Mouse (Mus musculus): ENCODE measurements around the gene Otof. TPM values are rescaled to one million over a fixed set of nuclear protein-coding genes. Genes with fewer than 3 reads are reported as not detected.

Otof gene
- polyA plus RNA-seq, 1 experiment from 2014 or later: 8.8 TPM

GRCm38 (mm10) chr5:30367405-30367804 is 94.3 kb downstream of the Otof start:
- no peaks in the 10 kb centered on the region for H3K27me3 ChIP-seq (replicated peaks; ENCODE audit: control insufficient read depth, insufficient read depth, low read length)
- H3K4me2 ChIP-seq (ENCODE audit: low read length): no peak overlapping the region
- no peaks in the 10 kb centered on the region for H3K36me3 ChIP-seq (ENCODE audit: control insufficient read depth, insufficient read depth, low read length)
- no peaks in the 10 kb centered on the region for H3K4me1 ChIP-seq (ENCODE audit: control insufficient read depth, insufficient read depth, low read depth, low read length)
- ATAC-seq: no peak
- H3K4me3 ChIP-seq (ENCODE audit: low read length): no peak overlapping the region
- WGBS: 82% methylated on average over 8 of the region's 8 CpGs
- H3K9me3 ChIP-seq (ENCODE audit: control insufficient read depth, low read length): no peaks in the 10 kb centered on the region
- H3K27ac ChIP-seq (ENCODE audit: low read depth, low read length): no peak overlapping the region
- H3K9ac ChIP-seq (ENCODE audit: low read depth, low read length): no peak overlapping the region

GRCm38 (mm10) chr5:30358436-30359099 is 103.2 kb downstream of the Otof start:
- WGBS: 84% methylated on average over 10 of the region's 10 CpGs
- no peak for ATAC-seq

GRCm38 (mm10) chr5:30356647-30357046 is 105.1 kb downstream of the Otof start:
- ATAC-seq: no peak
- 83% methylated on average over 7 of the region's 7 CpGs for WGBS
- Histone ChIP-seq H3K36me3 (ENCODE audit: control insufficient read depth, insufficient read depth, low read length) (no peaks in the 10 kb centered on the region), H3K27me3 (replicated peaks; ENCODE audit: control insufficient read depth, insufficient read depth, low read length) (no peaks in the 10 kb centered on the region), H3K9me3 (ENCODE audit: control insufficient read depth, low read length) (no peaks in the 10 kb centered on the region), H3K4me1 (ENCODE audit: control insufficient read depth, insufficient read depth, low read depth, low read length) (no peaks in the 10 kb centered on the region), H3K4me2 (ENCODE audit: low read length) (no peak overlapping the region), H3K4me3 (ENCODE audit: low read length) (no peak overlapping the region), H3K27ac (ENCODE audit: low read depth, low read length) (no peak overlapping the region), H3K9ac (ENCODE audit: low read depth, low read length) (no peak overlapping the region)

More at GRCm38 (mm10) chr5:30358436-30359099, 103.2 kb downstream of the Otof start:
- H3K36me3 ChIP-seq (ENCODE audit: control insufficient read depth, insufficient read depth, low read length): no peaks in the 10 kb centered on the region
- no peaks in the 10 kb centered on the region for H3K9me3 ChIP-seq (ENCODE audit: control insufficient read depth, low read length)
- H3K4me1 ChIP-seq (ENCODE audit: control insufficient read depth, insufficient read depth, low read depth, low read length): no peaks in the 10 kb centered on the region
- H3K9ac ChIP-seq (ENCODE audit: low read depth, low read length): no peak overlapping the region
- H3K4me3 ChIP-seq (ENCODE audit: low read length): no peak overlapping the region
- H3K27me3 ChIP-seq (replicated peaks; ENCODE audit: control insufficient read depth, insufficient read depth, low read length): no peaks in the 10 kb centered on the region
- no peak overlapping the region for H3K4me2 ChIP-seq (ENCODE audit: low read length)
- no peak overlapping the region for H3K27ac ChIP-seq (ENCODE audit: low read depth, low read length)

- Histone ChIP-seq H3K9me3 (ENCODE audit: control insufficient read depth, low read length) (no peaks in the 10 kb centered on the region), H3K4me2 (ENCODE audit: low read length) (no peak overlapping the region)
Observed at GRCm38 (mm10) chr5:30355559-30356159, 106.1 kb downstream of the Otof start.

GRCm38 (mm10) chr5:30355114-30355513 is 106.6 kb downstream of the Otof start:
- no peak for ATAC-seq
- WGBS: 83% methylated on average over 7 of the region's 7 CpGs

More at GRCm38 (mm10) chr5:30355559-30356159, 106.1 kb downstream of the Otof start:
- WGBS: 86% methylated on average over 14 of the region's 14 CpGs
- Histone ChIP-seq H3K9ac (ENCODE audit: low read depth, low read length) (no peak overlapping the region), H3K4me3 (ENCODE audit: low read length) (no peak overlapping the region), H3K27me3 (replicated peaks; ENCODE audit: control insufficient read depth, insufficient read depth, low read length) (no peaks in the 10 kb centered on the region), H3K36me3 (ENCODE audit: control insufficient read depth, insufficient read depth, low read length) (no peaks in the 10 kb centered on the region), H3K27ac (ENCODE audit: low read depth, low read length) (no peak overlapping the region), H3K4me1 (ENCODE audit: control insufficient read depth, insufficient read depth, low read depth, low read length) (no peaks in the 10 kb centered on the region)
- ATAC-seq: no peak

GRCm38 (mm10) chr5:30353605-30354004 is 108.1 kb downstream of the Otof start:
- ATAC-seq: no peak
- Histone ChIP-seq H3K27me3 (replicated peaks; ENCODE audit: control insufficient read depth, insufficient read depth, low read length) (no peaks in the 10 kb centered on the region), H3K27ac (ENCODE audit: low read depth, low read length) (no peak overlapping the region), H3K36me3 (ENCODE audit: control insufficient read depth, insufficient read depth, low read length) (no peaks in the 10 kb centered on the region), H3K4me2 (ENCODE audit: low read length) (no peak overlapping the region), H3K4me1 (ENCODE audit: control insufficient read depth, insufficient read depth, low read depth, low read length) (no peaks in the 10 kb centered on the region), H3K9ac (ENCODE audit: low read depth, low read length) (no peak overlapping the region), H3K4me3 (ENCODE audit: low read length) (no peak overlapping the region), H3K9me3 (ENCODE audit: control insufficient read depth, low read length) (no peaks in the 10 kb centered on the region)
- WGBS: 78% methylated on average over 3 of the region's 3 CpGs

More at GRCm38 (mm10) chr5:30355114-30355513, 106.6 kb downstream of the Otof start:
- H3K4me1 ChIP-seq (ENCODE audit: control insufficient read depth, insufficient read depth, low read depth, low read length): no peaks in the 10 kb centered on the region
- H3K9ac ChIP-seq (ENCODE audit: low read depth, low read length): no peak overlapping the region
- H3K27me3 ChIP-seq (replicated peaks; ENCODE audit: control insufficient read depth, insufficient read depth, low read length): no peaks in the 10 kb centered on the region
- H3K4me3 ChIP-seq (ENCODE audit: low read length): no peak overlapping the region
- H3K4me2 ChIP-seq (ENCODE audit: low read length): no peak overlapping the region
- no peak overlapping the region for H3K27ac ChIP-seq (ENCODE audit: low read depth, low read length)
- no peaks in the 10 kb centered on the region for H3K36me3 ChIP-seq (ENCODE audit: control insufficient read depth, insufficient read depth, low read length)
- H3K9me3 ChIP-seq (ENCODE audit: control insufficient read depth, low read length): no peaks in the 10 kb centered on the region

GRCm38 (mm10) chr5:30343886-30344285 is 117.8 kb downstream of the Otof start:
- 80% methylated on average over 5 of the region's 5 CpGs for WGBS
- no peak overlapping the region for H3K4me2 ChIP-seq (ENCODE audit: low read length)
- no peaks in the 10 kb centered on the region for H3K9me3 ChIP-seq (ENCODE audit: control insufficient read depth, low read length)
- no peaks in the 10 kb centered on the region for H3K27me3 ChIP-seq (replicated peaks; ENCODE audit: control insufficient read depth, insufficient read depth, low read length)
- H3K9ac ChIP-seq (ENCODE audit: low read depth, low read length): no peak overlapping the region
- no peaks in the 10 kb centered on the region for H3K36me3 ChIP-seq (ENCODE audit: control insufficient read depth, insufficient read depth, low read length)
- no peak for ATAC-seq
- no peak overlapping the region for H3K4me3 ChIP-seq (ENCODE audit: low read length)
- no peak overlapping the region for H3K27ac ChIP-seq (ENCODE audit: low read depth, low read length)
- H3K4me1 ChIP-seq (ENCODE audit: control insufficient read depth, insufficient read depth, low read depth, low read length): no peaks in the 10 kb centered on the region

- Histone ChIP-seq H3K27me3 (replicated peaks; ENCODE audit: control insufficient read depth, insufficient read depth, low read length) (no peaks in the 10 kb centered on the region), H3K9ac (ENCODE audit: low read depth, low read length) (peak overlapping the region; percentile 36; the same call in 1 of the 2 replicates), H3K9me3 (ENCODE audit: control insufficient read depth, low read length) (no peaks in the 10 kb centered on the region), H3K36me3 (ENCODE audit: control insufficient read depth, insufficient read depth, low read length) (no peaks in the 10 kb centered on the region), H3K4me3 (ENCODE audit: low read length) (peak overlapping the region; percentile 24; the same call in 1 of the 2 replicates), H3K4me2 (ENCODE audit: low read length) (peak overlapping the region; percentile 51), H3K27ac (ENCODE audit: low read depth, low read length) (no peak overlapping the region), H3K4me1 (ENCODE audit: control insufficient read depth, insufficient read depth, low read depth, low read length) (no peaks in the 10 kb centered on the region)
- WGBS: 6% methylated on average over 9 of the region's 9 CpGs
- ATAC-seq: peak; percentile 77
Observed at GRCm38 (mm10) chr5:30343107-30343506, 118.6 kb downstream of the Otof start.

GRCm38 (mm10) chr5:30342601-30343015 is 119.1 kb downstream of the Otof start:
- 7% methylated on average over 17 of the region's 17 CpGs for WGBS
- Histone ChIP-seq H3K36me3 (ENCODE audit: control insufficient read depth, insufficient read depth, low read length) (no peaks in the 10 kb centered on the region), H3K9me3 (ENCODE audit: control insufficient read depth, low read length) (no peaks in the 10 kb centered on the region), H3K4me2 (ENCODE audit: low read length) (peak overlapping the region; percentile 51), H3K9ac (ENCODE audit: low read depth, low read length) (peak overlapping the region; percentile 36; the same call in 1 of the 2 replicates), H3K4me3 (ENCODE audit: low read length) (no peak overlapping the region), H3K4me1 (ENCODE audit: control insufficient read depth, insufficient read depth, low read depth, low read length) (no peaks in the 10 kb centered on the region), H3K27ac (ENCODE audit: low read depth, low read length) (no peak overlapping the region), H3K27me3 (replicated peaks; ENCODE audit: control insufficient read depth, insufficient read depth, low read length) (no peaks in the 10 kb centered on the region)
- ATAC-seq: peak; percentile 27; the same call in 1 of the 2 replicates

Data from hindbrain, embryonic 16.5 days (tissue).